Mouse (Mus musculus) liver, embryonic 14.5 days (tissue): ENCODE results near the gene Olfr1411. TPM values are rescaled to one million over a fixed set of nuclear protein-coding genes. Genes with fewer than 3 reads are reported as not detected.

Source experiments
- ATAC-seq: fragments of 200-750 bp; cut with Nextera tagmentation; 2 replicates; pipeline ENCODE4 v1.8.0; 2017; ENCODE audit warnings: moderate number of reproducible peaks, mild to moderate bottlenecking, moderate library complexity; ENCODE audit not compliant: insufficient read depth
- DNase-seq, 3 experiments: peaks; one replicate each; pipeline ENCODE4 v3.0.0-alpha.2; 2012 to 2013; ENCODE audit warnings: low read depth in 3 of 3, low spot score in 3 of 3
- H3K27ac ChIP-seq: fragments of 300-500 bp; sonication (generic); 2 replicates; pipeline ENCODE4 v1.5.1; 2014; ENCODE audit warnings: moderate library complexity, mild to moderate bottlenecking, control low read depth, inconsistent platforms
- H3K27me3 ChIP-seq: fragments of 300-500 bp; sonication (generic); 2 replicates; pipeline ENCODE4 v1.6.1; 2014; ENCODE audit warnings: mild to moderate bottlenecking, low read length, moderate library complexity; ENCODE audit not compliant: control insufficient read depth, insufficient read depth
- H3K36me3 ChIP-seq: fragments of 300-500 bp; sonication (generic); replicated peaks from 2 replicates; pipeline ENCODE4 v1.6.1; 2014; ENCODE audit warnings: low read depth; ENCODE audit not compliant: control insufficient read depth, insufficient read depth
- H3K4me1 ChIP-seq, 2 experiments: fragments of 200-500 bp in 1 of 2; fragments of 300-500 bp in 1 of 2; sonication (generic) in 1 of 2; replicated peaks; 2 replicates each; pipeline ENCODE4 v1.6.1; 2012 to 2014; ENCODE audit warnings: antibody characterized with exemption in 1 of 2, inconsistent platforms in 1 of 2, low read length in 1 of 2; ENCODE audit not compliant: control insufficient read depth in 2 of 2, insufficient read depth in 2 of 2
- H3K4me2 ChIP-seq: fragments of 300-500 bp; sonication (generic); 2 replicates; pipeline ENCODE4 v1.6.1; 2014; ENCODE audit warnings: low read depth, mild to moderate bottlenecking, control low read depth, moderate library complexity
- H3K4me3 ChIP-seq, 2 experiments: fragments of 200-500 bp in 1 of 2; fragments of 300-500 bp in 1 of 2; sonication (generic) in 1 of 2; 2 replicates each; pipeline ENCODE4 v1.5.1; 2012 to 2014; ENCODE audit warnings: low read depth in 2 of 2, low read length in 2 of 2, mild to moderate bottlenecking in 2 of 2, control low read depth in 1 of 2, inconsistent platforms in 1 of 2, moderate library complexity in 1 of 2; ENCODE audit not compliant: insufficient read depth in 1 of 2
- H3K9ac ChIP-seq: fragments of 300-500 bp; sonication (generic); replicated peaks from 2 replicates; pipeline ENCODE4 v1.6.1; 2014; ENCODE audit warnings: mild to moderate bottlenecking, control low read depth, moderate library complexity
- H3K9me3 ChIP-seq: fragments of 300-500 bp; sonication (generic); 2 replicates; pipeline ENCODE4 v1.6.1; 2016; ENCODE audit warnings: low read length, mixed read lengths; ENCODE audit not compliant: control insufficient read depth
- CTCF ChIP-seq: IDR thresholded peaks from 2 replicates; pipeline ENCODE4 v1.5.1; 2016; ENCODE audit warnings: antibody characterized with exemption, low read depth, control low read depth
- EP300 ChIP-seq: IDR thresholded peaks from 2 replicates; pipeline ENCODE4 v1.6.1; 2016; ENCODE audit warnings: antibody characterized with exemption, low read depth
- WGBS: fragments of 180-500 bp; shearing (Covaris S2); extraction: QIAGEN DNeasy Blood & Tissue Kit; methylation state at CpG from one replicate; pipeline ENCODE4 v1.1.7; 2014; ENCODE audit not compliant: insufficient replicate concordance; 5-methylcytosine and 5-hydroxymethylcytosine counted together
- polyA plus RNA-seq, 2 experiments: library from polyadenylated mRNA; depleted of rRNA in 1 of 2; stranded (reverse) in 1 of 2; unstranded in 1 of 2; fragments of >200 nt; fragmentation: Nextera tagmentation in 1 of 2; extraction: Ambion mirVana in 1 of 2; gene quantifications; 2 replicates each; pipeline versions ENCODE4 v1.2.1 to v1.2.3; 2012 to 2014

Gene Olfr1411
- polyA plus RNA-seq, 2 experiments: not detected

DNA sequence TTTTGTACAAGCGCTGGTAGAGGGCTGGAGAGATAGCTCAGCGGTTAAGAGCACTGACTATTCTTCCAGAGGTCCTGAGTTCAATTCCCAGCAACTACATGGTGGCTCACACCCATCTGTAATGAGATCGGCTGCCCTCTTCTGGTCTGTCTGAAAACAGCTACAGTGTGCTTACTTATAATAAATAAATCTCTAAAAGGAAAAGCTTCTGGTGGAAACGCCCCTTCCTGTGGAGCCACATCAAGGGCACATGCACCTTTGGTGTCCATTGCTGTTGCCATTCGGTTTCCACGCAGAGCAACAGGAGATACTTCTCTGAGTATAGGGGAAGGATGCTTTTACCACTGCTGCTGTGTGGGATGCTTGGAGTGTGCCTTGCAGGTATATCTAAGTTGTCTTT, 38.7 kb downstream of the Olfr1411 start:
- WGBS: 47% methylated on average over 6 of the region's 6 CpGs
- no peaks in the 10 kb centered on the region for H3K4me1 ChIP-seq
- TF ChIP-seq EP300: no peak
- no peak for TF ChIP-seq CTCF

DNA sequence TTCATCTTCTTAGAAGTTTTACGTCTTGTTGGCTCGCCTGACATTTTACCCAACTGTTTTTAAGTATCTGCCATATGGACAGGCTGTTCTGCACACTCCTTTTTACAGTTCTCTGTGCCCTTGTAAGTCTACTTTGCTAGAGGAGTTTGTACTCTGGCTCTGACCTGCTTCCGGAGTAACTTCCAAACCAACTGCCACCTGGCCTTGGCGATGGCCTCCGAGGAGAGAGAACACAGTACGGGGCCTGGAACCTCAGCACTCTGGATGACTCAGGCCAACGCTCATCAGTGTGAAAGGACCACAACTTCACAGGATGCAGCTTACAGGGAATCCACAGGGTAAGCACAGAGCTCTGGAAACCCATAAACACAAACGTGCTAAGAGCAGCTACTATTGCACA, 39.5 kb downstream of the Olfr1411 start:
- WGBS: 68% methylated on average over 8 of the region's 8 CpGs
- DNase-seq: no peak

More for the DNA sequence above, 38.7 kb downstream of the Olfr1411 start:
- no peak for ATAC-seq
- Histone ChIP-seq H3K9me3 (no peaks in the 10 kb centered on the region), H3K4me3 (no peak overlapping the region), H3K27me3 (no peaks in the 10 kb centered on the region), H3K9ac (no peak overlapping the region), H3K36me3 (no peaks in the 10 kb centered on the region), H3K4me2 (no peak overlapping the region), H3K27ac (no peak overlapping the region)
- DNase-seq: no peak

GRCm38 (mm10) chr1:92634569-92634968, 40.4 kb downstream of the Olfr1411 start:
- 61% methylated on average over 1 of the region's 1 CpGs for WGBS
- TF ChIP-seq EP300 (no peak), CTCF (no peak)
- Histone ChIP-seq H3K9me3 (no peaks in the 10 kb centered on the region), H3K27me3 (no peaks in the 10 kb centered on the region), H3K9ac (no peak overlapping the region), H3K4me3 (no peak overlapping the region), H3K27ac (no peak overlapping the region), H3K4me2 (no peak overlapping the region), H3K36me3 (no peaks in the 10 kb centered on the region), H3K4me1 (no peaks in the 10 kb centered on the region)
- ATAC-seq: no peak
- no peak for DNase-seq

More for the DNA sequence above, 39.5 kb downstream of the Olfr1411 start:
- Histone ChIP-seq H3K36me3 (no peaks in the 10 kb centered on the region), H3K9me3 (no peaks in the 10 kb centered on the region), H3K9ac (no peak overlapping the region), H3K27ac (no peak overlapping the region), H3K4me2 (no peak overlapping the region), H3K4me3 (no peak overlapping the region), H3K27me3 (no peaks in the 10 kb centered on the region), H3K4me1 (no peaks in the 10 kb centered on the region)
- ATAC-seq: no peak
- no peak for TF ChIP-seq CTCF
- TF ChIP-seq EP300: no peak

- H3K27me3 ChIP-seq: no peaks in the 10 kb centered on the region
- H3K9me3 ChIP-seq: no peaks in the 10 kb centered on the region
- no peak overlapping the region for H3K27ac ChIP-seq
- WGBS: 81% methylated on average over 4 of the region's 4 CpGs
- TF ChIP-seq EP300: no peak
- no peak for TF ChIP-seq CTCF
- H3K9ac ChIP-seq: no peak overlapping the region
- H3K36me3 ChIP-seq: no peaks in the 10 kb centered on the region
- DNase-seq (no peak), ATAC-seq (no peak)
- H3K4me3 ChIP-seq: no peak overlapping the region
- H3K4me1 ChIP-seq: no peaks in the 10 kb centered on the region
- H3K4me2 ChIP-seq: no peak overlapping the region
Observed at GRCm38 (mm10) chr1:92634976-92635599, 40.9 kb downstream of the Olfr1411 start.

- Histone ChIP-seq H3K4me2 (no peak overlapping the region), H3K27ac (no peak overlapping the region), H3K9me3 (no peaks in the 10 kb centered on the region), H3K4me3 (no peak overlapping the region), H3K36me3 (no peaks in the 10 kb centered on the region), H3K9ac (no peak overlapping the region), H3K27me3 (no peaks in the 10 kb centered on the region), H3K4me1 (peaks cover 0 to 7% of the 10 kb centered on the region in 2 experiments; a peak in 2 of 4 replicates)
- DNase-seq: no peak
- ATAC-seq: no peak
- TF ChIP-seq EP300: no peak
- no peak for TF ChIP-seq CTCF
- WGBS: 67% methylated on average over 8 of the region's 8 CpGs
Observed at GRCm38 (mm10) chr1:92636015-92636414, 41.8 kb downstream of the Olfr1411 start.
